Mouse (Mus musculus) neutrophil, adult 5-6 weeks (primary cell): ENCODE results near the gene Gsg1l. TPM values are rescaled to one million over a fixed set of nuclear protein-coding genes. Genes with fewer than 3 reads are reported as not detected.

Experiments used
- ATAC-seq: fragments of 151-379, 151-347 bp; 2 replicates; pipeline ENCODE4 v1.8.0; 2017; ENCODE audit warnings: mild to moderate bottlenecking, moderate TSS enrichment; ENCODE audit not compliant: insufficient number of reproducible peaks, poor library complexity, low FRiP score, severe bottlenecking; ENCODE audit errors: extremely low read depth
- total RNA-seq: library from RNA; stranded (forward); fragments of 200-1000 nt; gene quantifications from 2 replicates; pipeline ENCODE4 v1.2.3, GENCODE M21; 2017

Gene Gsg1l
- not detected in 2 replicates for total RNA-seq

DNA sequence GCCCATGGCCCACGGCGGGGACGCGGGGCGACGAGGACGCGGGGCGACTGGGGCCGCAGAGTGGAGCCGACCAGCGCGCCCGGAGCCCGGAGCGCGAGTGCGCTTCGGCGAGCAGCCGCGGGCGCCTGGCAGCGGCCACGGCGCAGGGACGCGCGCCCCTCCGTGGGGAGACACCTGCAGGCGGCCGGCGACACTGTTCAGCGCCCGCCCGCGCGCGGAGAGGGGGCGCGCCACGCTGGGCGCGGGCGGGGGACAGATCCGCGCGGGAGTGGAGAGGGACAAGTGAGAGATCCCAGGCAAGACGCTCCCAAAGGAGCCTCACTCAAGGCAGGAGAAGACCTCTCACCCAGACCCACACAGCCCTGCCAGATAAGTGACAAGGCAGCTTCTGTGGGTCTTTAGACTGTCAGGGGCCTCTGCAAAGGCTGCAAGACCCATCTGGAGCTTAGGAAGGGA lies at the start of gene Gsg1l:
Gsg1l (minus strand) TSS at position 126 of the 456 bp plus-strand sequence.
- ATAC-seq = no peak

DNA sequence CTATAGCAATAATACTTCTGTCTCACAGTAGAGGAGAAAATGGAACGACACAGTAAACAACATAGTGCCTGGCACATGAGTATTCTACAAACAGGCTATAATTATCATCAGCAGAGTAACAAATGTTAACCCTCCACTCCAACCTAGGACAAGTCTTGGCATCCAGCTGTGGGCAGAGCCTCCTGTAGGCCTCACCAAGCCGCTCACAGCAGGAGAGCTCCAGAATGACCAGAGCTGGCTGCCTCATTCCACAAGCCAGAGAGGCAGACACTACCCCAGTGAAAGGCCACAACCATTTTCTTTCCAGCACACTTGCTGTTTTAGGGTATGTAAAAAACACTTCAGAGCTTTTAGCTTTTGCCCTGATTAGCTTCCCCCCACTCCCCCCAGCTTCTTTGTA lies 45.5 kb upstream of the Gsg1l start:
- ATAC-seq = no peak

DNA sequence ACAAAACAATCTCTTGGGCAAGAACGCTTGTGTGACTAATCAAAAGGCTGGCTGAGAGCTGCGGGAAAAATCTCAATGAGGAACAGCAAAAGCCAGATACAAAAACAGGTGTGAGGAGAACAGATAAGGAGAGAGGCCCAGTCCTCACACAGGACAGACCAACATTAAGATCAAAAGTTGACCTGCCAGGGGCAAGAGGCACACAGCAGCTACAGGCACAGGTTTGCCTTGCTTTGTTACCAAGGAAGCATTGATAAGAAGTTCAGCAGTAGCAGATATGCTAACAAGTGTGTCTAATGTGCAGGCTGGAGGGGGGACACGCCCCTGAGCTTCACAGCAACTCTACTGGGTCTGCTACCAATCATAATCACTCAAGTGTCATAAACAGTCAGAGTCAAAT lies 44.3 kb upstream of the Gsg1l start:
- ATAC-seq = no peak

DNA sequence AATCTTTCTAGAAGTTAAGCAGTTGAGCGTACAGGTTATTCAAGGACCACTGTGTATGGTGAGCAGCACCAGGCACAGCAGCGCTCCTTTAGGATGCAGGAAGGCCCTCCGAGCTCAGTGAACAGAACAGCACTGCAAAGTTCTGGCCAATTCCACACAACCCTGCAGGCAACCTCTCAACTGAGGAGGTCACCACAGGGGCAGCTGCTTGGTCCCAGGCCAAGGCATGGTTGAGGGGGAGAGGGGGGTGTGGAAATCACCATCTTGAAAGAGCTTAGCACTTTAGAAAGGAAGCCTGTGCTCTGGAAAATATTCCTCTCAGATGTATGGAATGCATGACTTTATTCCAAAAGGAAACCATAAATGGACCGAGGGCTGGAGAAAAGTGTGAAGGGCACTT lies 39.3 kb upstream of the Gsg1l start:
- ATAC-seq = no peak

DNA sequence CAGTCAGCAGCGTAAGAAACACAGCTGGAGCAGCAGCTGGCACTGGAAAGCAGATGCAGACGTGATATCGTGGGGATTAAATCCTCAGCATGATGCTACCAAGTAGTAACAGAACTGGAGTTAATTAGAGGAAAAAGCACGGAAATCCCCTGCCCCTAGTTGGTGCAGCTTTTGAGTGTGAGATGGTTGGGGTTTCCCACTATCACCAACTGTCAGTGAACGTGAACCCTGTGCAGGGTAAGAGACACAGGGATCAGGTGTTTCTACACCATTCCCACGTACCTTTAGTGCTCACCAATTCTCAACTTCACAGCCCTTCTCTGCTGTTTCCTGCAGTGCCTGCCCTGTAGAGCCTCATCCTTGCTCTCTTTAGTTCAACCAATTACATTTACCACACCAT lies 37.6 kb upstream of the Gsg1l start:
- no peak for ATAC-seq

DNA sequence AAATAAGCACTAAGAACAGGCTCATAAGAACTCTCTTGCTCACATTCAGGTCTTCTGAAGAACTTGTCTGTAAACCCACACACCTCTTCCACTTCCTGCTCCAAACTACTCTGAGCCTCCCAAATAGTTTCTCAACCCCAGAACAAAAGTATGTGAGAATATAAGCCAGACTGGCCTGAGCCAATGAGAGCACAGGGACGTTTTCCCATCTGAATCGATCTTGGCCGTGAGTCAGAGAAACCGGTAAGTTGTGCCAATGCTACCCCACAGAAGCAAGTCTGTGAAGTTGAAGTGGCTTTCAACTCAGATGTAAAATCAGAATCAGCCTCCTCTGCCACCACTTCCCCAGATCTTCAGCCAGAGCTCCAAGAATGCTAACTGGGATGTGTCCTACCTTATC lies 31.1 kb upstream of the Gsg1l start:
- ATAC-seq = no peak

DNA sequence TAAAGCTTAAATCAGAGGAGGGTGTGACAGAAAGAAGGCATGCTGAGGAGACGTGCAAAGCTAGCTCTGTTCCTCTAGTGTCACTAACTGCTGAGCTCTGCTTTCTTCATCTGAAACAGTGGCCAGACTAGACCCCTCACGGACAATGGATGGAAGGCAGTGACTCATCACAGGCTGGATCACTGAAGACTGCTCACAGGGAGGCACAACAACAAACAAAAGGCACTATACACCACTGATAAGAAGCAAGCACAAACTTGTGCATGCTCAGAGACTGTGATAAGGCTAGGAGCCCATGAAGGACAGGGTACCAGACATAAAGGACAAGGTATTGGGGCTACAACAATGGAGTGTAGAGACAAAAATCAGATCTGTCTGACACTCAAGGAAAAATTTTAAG lies 29.0 kb upstream of the Gsg1l start:
- ATAC-seq = no peak

DNA sequence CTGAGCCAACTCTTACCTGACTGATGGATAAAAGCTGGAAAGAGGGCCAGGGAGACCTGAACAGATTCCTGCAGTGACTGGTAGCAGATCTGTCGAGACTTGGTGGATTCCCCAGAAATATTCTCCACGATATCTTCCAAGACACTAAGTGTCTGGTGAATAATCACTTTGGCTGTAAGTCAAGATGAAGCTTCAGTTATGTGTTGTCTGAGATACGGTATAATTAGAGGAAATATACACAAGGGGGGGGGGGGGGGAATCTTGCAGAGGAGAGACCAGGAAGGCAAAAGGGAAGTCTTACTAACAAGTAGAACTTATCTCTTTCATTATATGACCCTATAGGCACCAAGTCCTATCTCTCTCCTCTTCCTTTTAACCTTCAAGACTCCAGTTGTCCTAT lies 27.7 kb upstream of the Gsg1l start:
- ATAC-seq = no peak

DNA sequence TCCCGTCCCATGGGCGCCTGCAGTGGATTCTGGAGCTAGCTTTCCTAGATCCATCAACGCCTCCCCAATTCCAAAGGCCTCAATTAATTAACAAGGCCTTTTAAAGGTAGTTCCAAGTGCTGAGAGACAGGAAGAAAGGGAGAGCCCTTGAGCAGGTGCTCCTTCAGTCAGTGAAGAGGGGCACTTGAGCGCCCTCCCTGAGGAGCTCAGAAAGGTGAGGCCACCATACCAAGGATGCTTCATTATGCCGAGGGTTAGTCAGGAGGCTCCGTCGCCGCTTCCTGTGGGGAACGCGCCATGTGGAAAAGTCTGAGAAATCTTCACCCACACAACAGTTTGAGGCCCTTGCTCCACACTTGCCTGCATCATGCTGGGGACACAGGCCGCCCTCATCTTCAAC lies 18.2 kb upstream of the Gsg1l start:
- ATAC-seq = no peak

DNA sequence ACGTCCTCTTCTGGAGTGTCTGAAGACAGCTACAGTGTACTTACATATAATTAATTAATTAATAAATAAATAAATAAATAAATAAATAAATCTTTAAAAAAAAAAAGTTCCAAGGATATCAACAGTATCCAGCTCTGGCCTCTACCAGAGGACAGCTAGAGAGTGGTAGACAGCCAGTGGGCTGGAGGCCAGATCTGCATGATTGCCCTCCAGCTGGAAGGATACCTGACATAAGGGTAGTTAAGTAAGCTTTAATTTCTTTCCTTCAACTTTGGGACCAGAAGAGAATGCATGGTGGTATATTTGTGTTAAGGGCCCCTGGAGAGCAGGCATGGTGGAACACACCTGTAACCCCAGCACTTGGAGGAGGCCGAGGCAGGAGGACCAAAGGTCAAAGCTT lies 17.6 kb upstream of the Gsg1l start:
- no peak for ATAC-seq

DNA sequence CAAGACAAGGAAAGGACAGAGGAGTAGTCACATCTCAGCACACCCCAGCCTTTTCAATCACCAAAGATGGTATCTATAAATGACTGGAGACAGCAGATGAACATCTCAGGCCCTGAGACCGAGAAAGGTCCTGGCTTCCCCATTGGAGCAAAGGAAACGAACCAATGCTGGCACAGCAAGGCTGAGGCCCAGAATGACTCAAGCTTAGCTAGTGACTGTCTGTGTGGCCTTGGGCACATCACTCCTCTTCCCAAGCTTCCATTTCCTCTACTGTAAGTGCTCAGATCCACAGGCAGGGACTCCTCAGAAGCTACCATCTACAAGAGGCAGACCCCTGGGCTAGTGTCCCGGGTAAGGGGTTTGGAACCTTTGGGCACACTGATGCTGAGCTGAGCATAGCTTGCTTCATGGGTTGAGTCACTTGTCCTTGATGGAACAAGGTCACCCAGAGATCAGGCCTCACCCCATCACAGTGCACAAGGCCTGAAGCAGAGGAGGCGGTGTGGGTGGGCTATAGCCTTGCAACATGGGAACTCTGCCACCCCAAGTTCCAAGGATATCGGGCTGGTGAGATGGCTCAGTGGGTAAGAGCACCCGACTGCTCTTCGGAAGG lies 17.1 kb upstream of the Gsg1l start:
- ATAC-seq = no peak

DNA sequence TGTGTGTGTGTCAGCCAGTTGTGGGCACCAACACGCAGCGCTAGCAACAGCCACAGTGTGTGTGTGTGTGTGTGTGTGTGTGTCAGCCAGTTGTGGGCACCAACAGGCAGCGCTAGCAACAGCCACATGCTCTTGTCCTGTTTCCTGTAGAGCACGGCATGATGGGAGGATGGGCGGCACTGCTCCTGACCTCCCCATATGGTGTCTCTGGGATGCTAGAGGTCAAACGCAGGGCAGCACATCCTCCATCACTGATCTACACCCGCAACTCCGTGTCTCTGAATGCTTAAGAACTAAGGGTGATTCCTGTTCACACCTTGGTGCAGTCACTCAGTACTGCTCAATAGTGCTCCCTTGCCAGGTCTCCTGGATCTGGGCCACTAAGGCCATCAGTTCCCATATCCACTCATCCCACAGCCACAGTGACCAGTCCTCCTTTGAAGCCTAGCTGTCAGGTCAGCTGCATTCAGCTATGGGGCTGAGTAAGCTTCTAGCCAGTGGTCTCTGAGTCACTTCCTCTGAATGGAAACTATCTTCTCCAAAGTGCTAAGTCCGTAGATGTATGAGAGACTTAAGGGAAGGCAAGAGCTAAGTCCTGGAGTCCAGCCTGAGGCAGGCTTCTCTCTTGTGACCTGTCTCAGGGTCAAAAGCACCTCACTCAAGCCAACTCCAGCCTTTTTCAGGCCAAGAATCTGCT lies 15.2 kb upstream of the Gsg1l start:
- ATAC-seq = no peak

DNA sequence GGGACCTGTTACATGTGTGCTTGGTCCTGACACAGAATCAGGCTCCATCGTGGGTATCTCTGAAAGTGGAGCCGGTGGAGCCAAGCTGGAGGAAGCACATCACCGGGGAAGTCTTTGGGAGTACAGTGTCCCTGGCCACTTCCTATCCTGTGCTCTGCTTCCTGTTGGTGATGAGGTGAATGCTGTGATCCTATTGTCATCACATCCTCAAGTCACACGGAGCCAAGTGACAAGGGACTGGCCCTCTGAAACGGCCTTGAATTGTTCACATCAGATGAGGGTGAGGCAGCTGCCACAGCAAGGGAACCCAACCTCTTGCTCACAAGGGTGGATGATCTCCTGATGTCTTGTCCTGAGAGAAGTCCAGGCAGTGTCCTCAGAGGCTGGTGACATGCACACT lies 14.4 kb upstream of the Gsg1l start:
- ATAC-seq = no peak

DNA sequence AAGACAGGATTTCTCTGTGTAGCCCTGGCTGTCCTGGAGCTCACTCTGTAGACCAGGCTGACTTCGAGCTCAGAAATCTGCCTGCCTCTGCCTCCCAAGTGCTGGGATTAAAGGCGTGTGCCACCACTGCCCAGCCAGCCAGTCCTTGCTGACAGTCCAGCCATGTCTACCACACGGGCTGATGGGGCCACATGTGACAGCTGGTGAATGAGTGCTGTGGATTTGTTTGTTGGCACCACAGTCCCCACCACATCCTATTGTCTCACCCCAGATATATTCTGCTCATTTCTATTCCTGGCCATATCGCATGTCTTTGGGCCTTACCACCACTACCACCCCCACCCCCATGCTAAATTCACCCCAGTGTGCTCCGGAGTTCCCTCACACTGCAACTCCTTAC lies 12.5 kb upstream of the Gsg1l start:
- ATAC-seq = no peak

DNA sequence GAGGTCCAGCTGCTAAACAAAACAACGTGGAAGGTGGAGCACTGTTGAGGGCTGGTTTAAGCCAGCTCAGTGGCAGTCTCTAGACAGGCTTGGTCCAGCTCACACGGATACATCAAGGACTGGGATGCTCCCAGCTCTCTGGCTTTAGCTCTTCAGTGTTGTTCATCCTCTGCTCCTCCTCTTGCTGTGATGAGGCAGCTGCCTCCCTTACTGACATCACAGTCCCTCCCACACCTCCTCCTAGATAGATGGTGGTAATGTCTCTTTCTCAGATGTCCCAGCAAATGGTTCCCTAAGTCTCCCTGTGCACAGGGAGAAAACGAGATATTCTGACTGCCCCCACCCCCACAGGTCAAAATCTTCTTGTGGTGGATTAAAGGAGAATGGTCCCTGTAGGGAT lies 11.0 kb upstream of the Gsg1l start:
- no peak for ATAC-seq

DNA sequence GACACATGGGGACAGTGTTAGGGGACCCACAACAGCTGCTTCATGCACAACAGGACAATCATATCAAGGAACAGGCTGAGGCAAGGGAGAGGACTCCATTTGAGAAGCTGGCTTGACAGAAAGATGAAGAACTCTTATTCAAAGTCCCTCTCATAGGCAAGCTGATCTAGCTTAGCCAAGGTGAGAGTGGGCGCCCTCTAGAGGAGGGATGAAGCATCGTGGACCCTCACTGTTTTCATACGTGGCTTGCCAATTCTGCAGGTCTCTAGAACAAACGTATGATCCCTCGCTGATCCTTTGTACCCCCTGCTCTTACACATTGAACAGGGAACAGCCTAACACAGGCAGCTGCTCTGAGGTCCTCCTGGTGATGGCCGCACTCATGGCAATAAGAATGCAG lies 7.6 kb upstream of the Gsg1l start:
- peak; percentile 30; the same call in 1 of the 2 replicates for ATAC-seq

DNA sequence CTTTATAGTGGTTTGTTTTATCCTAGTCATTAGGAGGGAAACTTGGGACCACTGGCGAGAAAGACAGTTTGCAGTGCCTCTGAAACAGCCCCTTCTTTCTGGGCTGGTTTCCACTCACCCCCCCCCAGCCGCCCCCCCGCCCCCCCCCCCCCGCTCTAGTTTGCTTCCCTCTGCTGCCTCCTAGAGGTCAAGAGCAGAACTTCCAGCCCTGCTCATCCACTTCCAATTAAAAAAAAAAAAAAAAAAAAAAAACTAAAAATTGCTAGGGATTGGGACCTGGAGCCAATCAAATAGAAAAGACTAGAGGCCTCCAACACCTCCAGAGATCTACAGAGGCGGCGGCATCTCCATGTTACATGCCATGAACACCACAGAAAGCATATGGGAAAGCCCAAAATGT lies 5.9 kb upstream of the Gsg1l start:
- ATAC-seq = no peak

DNA sequence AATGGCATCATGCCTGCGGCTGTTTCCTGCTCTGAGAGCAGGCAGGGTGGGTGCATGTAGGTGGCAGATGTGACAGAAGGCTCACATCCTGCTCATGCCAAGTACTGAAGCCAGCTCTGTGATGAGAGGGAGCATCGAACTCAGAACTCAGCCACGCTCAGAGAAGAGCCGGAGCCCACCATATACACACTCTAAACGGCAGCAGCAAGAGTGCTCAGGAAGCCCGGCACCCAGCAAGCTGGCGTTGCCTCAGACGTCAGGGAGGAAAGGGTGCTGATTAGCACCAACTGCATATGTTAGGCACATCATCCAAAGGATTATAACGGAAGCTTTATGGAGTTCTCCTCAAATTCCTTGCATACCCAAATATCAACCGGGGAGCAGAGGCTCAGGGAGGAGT lies 5.4 kb upstream of the Gsg1l start:
- ATAC-seq = no peak

DNA sequence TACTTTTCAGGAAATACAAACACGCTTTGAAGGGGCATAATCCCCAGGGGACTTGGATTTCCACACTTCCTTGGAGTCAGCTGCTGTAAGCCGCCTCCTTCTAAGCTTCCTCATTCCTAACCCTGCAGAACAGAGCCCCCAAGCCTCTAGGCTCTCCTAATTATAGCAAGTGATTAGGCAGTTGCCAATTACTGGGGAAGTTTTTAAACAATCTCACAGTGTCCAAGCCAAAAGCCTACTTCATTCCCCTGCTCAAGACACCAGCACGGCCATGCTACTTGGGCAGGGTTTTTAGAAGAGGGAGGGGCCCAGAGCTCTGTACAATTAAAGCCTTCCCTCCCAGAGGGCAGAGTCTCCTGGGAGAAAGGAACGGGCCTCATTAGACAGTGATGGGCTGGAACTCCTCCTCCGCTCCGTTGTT lies 4.1 kb upstream of the Gsg1l start:
- no peak for ATAC-seq

DNA sequence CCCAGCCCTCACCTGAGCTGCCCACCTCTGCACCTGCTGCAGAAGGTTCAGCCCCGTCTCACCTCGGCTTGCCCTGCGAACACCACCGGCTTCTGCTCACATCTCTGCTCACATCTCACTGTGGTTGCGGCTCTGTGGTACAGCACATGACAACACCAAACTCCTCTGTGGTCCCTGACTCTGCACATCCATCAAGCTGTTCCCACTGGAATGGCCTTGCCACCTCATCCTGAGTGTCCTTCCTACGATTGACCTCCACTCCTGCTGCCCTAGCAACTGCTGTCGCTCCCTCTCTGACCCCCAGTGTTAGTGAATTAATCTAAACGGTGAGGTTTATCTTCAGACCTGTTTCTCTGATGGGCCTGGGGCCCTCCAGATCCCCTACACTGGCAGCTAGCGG lies 2.9 kb upstream of the Gsg1l start:
- ATAC-seq = no peak

DNA sequence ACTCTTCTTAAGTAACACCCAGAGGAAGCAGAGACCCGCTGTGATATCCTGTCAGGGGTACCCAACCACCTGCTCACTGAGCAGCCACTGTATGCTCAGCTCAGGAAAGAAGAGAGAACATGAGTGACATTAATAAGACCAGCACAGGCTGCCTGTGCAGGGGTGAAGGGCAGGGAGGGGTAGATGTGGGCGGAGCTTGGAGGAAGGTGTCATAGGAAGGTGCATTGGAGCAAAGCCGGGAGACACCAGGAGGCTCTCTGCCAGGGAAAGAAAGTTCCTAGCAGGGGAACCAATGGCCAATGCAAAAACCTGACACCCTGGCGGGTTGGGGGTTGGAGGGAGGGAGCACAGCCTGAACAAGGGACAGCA lies 1.8 kb upstream of the Gsg1l start:
- ATAC-seq = no peak
